Mouse (Mus musculus): Measurements from ENCODE around the gene Il17rc. TPM values are rescaled to one million over a fixed set of nuclear protein-coding genes. Genes with fewer than 3 reads are reported as not detected.

The Il17rc gene
- total and polyA plus RNA-seq, 3 experiments, result 6.5 to 12.1 (median 7.5) TPM

DNA sequence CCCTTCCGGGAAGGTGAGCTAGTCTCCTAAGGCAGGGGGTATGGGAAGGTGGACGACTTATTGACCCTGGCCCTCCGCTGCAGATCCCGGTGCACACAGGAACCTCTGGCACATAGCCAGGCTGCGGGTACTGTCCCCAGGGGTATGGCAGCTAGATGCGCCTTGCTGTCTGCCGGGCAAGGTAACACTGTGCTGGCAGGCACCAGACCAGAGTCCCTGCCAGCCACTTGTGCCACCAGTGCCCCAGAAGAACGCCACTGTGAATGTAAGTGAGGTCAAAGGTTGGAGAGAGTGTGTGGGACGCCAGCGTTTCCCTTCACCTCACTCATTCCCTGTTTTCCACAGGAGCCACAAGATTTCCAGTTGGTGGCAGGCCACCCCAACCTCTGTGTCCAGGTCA, 7.7 kb downstream of the Il17rc start:
- TF ChIP-seq POLR2A (IDR thresholded peaks at IDR 0.05; ENCODE audit: insufficient read depth, low read depth, low read length) (no peak), CTCF (IDR thresholded peaks at IDR 0.05) (no peak), EP300 (IDR thresholded peaks at IDR 0.05; ENCODE audit: insufficient read depth, low read depth, low read length) (no peak)
- intact Hi-C loops (cut with DNase I), result no loop called here
- Histone ChIP-seq H3K4me1 (ENCODE audit: control insufficient read depth, insufficient read depth, low read length) (peaks cover 3% of the 10 kb centered on the region), H3K4me3 (no peak overlapping the region), H3K79me2 (replicated peaks; ENCODE audit: control insufficient read depth, insufficient read depth, low read length) (no peaks in the 10 kb centered on the region), H3K36me3 (ENCODE audit: control insufficient read depth, insufficient read depth, low read length) (no peaks in the 10 kb centered on the region), H3K27ac (no peak overlapping the region), H3K27me3 (ENCODE audit: control insufficient read depth, insufficient read depth, low read length) (no peaks in the 10 kb centered on the region), H3K9ac (ENCODE audit: low read depth, low read length) (no peak overlapping the region)
- no peak for DNase-seq
- 82% methylated on average over 10 of the region's 10 CpGs for WGBS

DNA sequence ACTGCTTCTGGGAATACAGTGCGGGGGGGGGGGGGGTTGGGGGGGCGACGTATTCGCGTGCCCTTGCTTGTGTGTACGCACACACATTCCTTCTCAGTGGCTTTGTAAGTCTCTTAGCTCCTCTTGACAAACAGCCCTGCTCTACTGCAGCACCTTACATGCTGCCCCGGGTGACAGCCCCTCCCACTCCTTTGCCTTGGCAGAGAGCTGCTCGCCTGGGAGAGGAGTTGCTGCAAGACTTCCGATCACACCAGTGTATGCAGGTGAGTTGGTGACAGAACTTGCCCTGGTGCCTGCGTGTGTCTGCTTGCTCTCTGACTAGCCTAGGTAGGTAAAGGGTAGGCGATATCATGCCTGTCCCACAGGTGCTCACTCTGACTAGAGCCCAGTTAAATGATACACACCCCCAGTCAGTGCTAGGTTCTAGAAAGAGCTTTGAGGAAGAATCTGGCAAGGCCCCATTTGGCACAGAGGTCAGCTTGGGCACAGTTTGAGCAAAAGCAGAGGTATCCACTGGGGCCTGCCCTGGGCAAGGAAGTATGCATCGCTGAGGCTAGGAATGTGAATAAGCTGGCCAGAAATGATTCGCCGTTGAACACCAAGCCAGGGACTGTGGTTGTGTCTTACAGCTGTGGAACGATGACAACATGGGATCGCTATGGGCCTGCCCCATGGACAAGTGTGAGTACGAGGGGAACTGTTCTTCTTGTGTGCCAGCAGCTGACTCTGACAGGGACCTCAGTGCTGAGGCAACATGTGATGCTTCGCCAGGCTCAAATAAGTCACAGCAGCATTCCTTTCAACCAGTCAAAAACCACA, 9.5 kb downstream of the Il17rc start:
- peak in 1 of 2 experiments; percentile 44 for DNase-seq

DNA sequence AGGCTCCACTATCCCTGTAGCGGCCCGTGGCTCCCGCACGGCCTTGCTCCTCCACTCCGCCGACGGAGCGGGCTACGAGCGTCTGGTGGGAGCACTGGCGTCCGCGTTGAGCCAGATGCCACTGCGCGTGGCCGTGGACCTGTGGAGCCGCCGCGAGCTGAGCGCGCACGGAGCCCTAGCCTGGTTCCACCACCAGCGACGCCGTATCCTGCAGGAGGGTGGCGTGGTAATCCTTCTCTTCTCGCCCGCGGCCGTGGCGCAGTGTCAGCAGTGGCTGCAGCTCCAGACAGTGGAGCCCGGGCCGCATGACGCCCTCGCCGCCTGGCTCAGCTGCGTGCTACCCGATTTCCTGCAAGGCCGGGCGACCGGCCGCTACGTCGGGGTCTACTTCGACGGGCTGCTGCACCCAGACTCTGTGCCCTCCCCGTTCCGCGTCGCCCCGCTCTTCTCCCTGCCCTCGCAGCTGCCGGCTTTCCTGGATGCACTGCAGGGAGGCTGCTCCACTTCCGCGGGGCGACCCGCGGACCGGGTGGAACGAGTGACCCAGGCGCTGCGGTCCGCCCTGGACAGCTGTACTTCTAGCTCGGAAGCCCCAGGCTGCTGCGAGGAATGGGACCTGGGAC, 11.4 kb downstream of the Il17rc start:
- peak overlapping the region; percentile 62 for H3K4me3 ChIP-seq
- no peaks in the 10 kb centered on the region for H3K79me2 ChIP-seq (replicated peaks; ENCODE audit: control insufficient read depth, insufficient read depth, low read length)
- peak overlapping the region; percentile 88 for H3K27ac ChIP-seq
- 3% methylated on average over 65 of the region's 65 CpGs for WGBS
- no peaks in the 10 kb centered on the region for H3K27me3 ChIP-seq (ENCODE audit: control insufficient read depth, insufficient read depth, low read length)
- H3K36me3 ChIP-seq (ENCODE audit: control insufficient read depth, insufficient read depth, low read length), result no peaks in the 10 kb centered on the region
- intact Hi-C loops (cut with DNase I), result loop anchor here (1.0 to 5.0 kb wide), 4 partner anchors 40 to 215 kb away; partner anchors contain the start of genes Brk1, Emc3, Fancd2 and Jagn1
- DNase-seq, result peak; percentile 61 to 62
- peak overlapping the region; percentile 41 for H3K9ac ChIP-seq (ENCODE audit: low read depth, low read length)
- peaks cover 3% of the 10 kb centered on the region for H3K4me1 ChIP-seq (ENCODE audit: control insufficient read depth, insufficient read depth, low read length)
- TF ChIP-seq EP300 (IDR thresholded peaks at IDR 0.05; ENCODE audit: insufficient read depth, low read depth, low read length), result no peak
- no peak for TF ChIP-seq CTCF (IDR thresholded peaks at IDR 0.05)
- no peak for TF ChIP-seq POLR2A (IDR thresholded peaks at IDR 0.05; ENCODE audit: insufficient read depth, low read depth, low read length)

More for the DNA sequence above, 9.5 kb downstream of the Il17rc start:
- intact Hi-C loops (cut with DNase I), result loop anchor here (5.0 kb wide), 2 partner anchors 38 to 217 kb away; partner anchors contain the start of genes Jagn1 and Tatdn2
- Histone ChIP-seq H3K4me1 (ENCODE audit: control insufficient read depth, insufficient read depth, low read length) (peaks cover 3% of the 10 kb centered on the region), H3K79me2 (replicated peaks; ENCODE audit: control insufficient read depth, insufficient read depth, low read length) (no peaks in the 10 kb centered on the region), H3K36me3 (ENCODE audit: control insufficient read depth, insufficient read depth, low read length) (no peaks in the 10 kb centered on the region), H3K27ac (no peak overlapping the region), H3K4me3 (no peak overlapping the region), H3K27me3 (ENCODE audit: control insufficient read depth, insufficient read depth, low read length) (no peaks in the 10 kb centered on the region), H3K9ac (ENCODE audit: low read depth, low read length) (no peak overlapping the region)
- WGBS, result 55% methylated on average over 18 of the region's 18 CpGs
- TF ChIP-seq POLR2A (IDR thresholded peaks at IDR 0.05; ENCODE audit: insufficient read depth, low read depth, low read length) (no peak), CTCF (IDR thresholded peaks at IDR 0.05) (no peak), EP300 (IDR thresholded peaks at IDR 0.05; ENCODE audit: insufficient read depth, low read depth, low read length) (0 out of 2 replicates have a peak, but pooled peaks have one; percentile 42)

DNA sequence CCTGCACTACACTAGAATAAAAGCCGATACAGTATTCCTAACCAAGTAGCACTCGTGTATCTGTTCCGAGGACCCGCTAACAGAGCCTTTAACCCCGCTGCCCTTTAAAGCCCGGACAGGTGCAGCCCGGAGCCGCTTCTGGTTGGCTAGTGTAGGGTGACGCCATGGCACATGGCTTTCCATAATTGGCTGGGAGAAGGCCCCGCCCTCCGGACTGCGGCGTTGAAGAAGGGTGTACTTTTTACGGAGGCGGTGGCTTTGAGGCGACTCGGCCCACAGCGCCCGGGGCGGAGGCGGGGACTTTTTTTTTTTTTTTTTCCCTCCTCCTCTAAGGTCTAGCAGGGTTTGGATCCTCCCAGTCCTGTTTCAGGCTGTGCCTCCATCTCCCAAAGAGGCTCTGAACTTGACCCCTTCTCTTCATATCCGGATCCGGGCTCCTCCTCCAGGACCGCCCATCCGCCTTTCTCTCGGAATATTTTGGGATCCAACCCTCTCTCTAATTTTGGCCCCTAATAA, 11.9 kb downstream of the Il17rc start, which contains the start of gene Creld1:
Creld1 (plus strand) TSS at position 198 of the 516 bp plus-strand sequence.
- H3K27me3 ChIP-seq (ENCODE audit: control insufficient read depth, insufficient read depth, low read length), result no peaks in the 10 kb centered on the region
- WGBS, result under 1% methylated on average over 26 of the region's 26 CpGs
- intact Hi-C loops (cut with DNase I), result loop anchor here (1.0 to 5.0 kb wide), 4 partner anchors 41 to 214 kb away; partner anchors contain the start of genes Brk1, Emc3, Fancd2 and Jagn1

DNA sequence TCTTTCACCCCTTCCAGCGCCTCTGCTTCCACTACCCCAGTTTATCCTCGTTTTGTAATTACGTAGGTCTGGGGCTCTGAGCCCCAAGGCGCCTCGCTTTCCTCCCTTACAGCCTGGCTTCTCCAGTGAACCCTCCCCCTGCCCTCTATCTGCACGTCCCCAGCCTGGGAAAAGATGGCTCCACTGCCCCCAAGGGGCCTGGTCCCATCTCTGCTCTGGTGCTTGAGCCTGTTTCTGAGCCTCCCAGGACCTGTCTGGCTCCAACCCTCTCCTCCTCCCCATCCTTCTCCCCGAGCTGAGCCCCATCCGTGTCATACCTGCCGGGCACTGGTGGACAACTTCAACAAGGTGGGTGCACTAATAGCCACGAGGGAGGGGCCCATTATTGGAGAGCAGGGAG, 12.5 kb downstream of the Il17rc start:
- H3K4me3 ChIP-seq, result peak overlapping the region; percentile 62
- peak overlapping the region; percentile 88 for H3K27ac ChIP-seq
- WGBS, result 10% methylated on average over 10 of the region's 10 CpGs
- H3K27me3 ChIP-seq (ENCODE audit: control insufficient read depth, insufficient read depth, low read length), result no peaks in the 10 kb centered on the region
- H3K36me3 ChIP-seq (ENCODE audit: control insufficient read depth, insufficient read depth, low read length), result no peaks in the 10 kb centered on the region
- DNase-seq, result peak in 1 of 2 experiments; percentile 52
- intact Hi-C loops (cut with DNase I), result loop anchor here (1.0 to 5.0 kb wide), 4 partner anchors 41 to 214 kb away; partner anchors contain the start of genes Brk1, Emc3, Fancd2 and Jagn1
- H3K4me1 ChIP-seq (ENCODE audit: control insufficient read depth, insufficient read depth, low read length), result peaks cover 3% of the 10 kb centered on the region
- TF ChIP-seq CTCF (IDR thresholded peaks at IDR 0.05) (no peak), POLR2A (IDR thresholded peaks at IDR 0.05; ENCODE audit: insufficient read depth, low read depth, low read length) (no peak), EP300 (IDR thresholded peaks at IDR 0.05; ENCODE audit: insufficient read depth, low read depth, low read length) (no peak)
- H3K79me2 ChIP-seq (replicated peaks; ENCODE audit: control insufficient read depth, insufficient read depth, low read length), result no peaks in the 10 kb centered on the region
- peak overlapping the region; percentile 46 for H3K9ac ChIP-seq (ENCODE audit: low read depth, low read length)

More for the DNA sequence above, 11.9 kb downstream of the Il17rc start, which contains the start of gene Creld1:
- Histone ChIP-seq H3K4me1 (ENCODE audit: control insufficient read depth, insufficient read depth, low read length) (peaks cover 3% of the 10 kb centered on the region), H3K4me3 (peak within 1 kb of the TSS; percentile 62), H3K79me2 (replicated peaks; ENCODE audit: control insufficient read depth, insufficient read depth, low read length) (no peaks in the 10 kb centered on the region), H3K36me3 (ENCODE audit: control insufficient read depth, insufficient read depth, low read length) (no peaks in the 10 kb centered on the region), H3K9ac (ENCODE audit: low read depth, low read length) (peak within 1 kb of the TSS; percentile 46), H3K27ac (peak within 1 kb of the TSS; percentile 88)
- DNase-seq, result peak; percentile 91 to 97
- TF ChIP-seq CTCF (IDR thresholded peaks at IDR 0.05) (no peak), POLR2A (IDR thresholded peaks at IDR 0.05; ENCODE audit: insufficient read depth, low read depth, low read length) (peak; percentile 81)
